Mouse (Mus musculus) neural tube, embryonic 15.5 days (tissue): ENCODE data around the gene Sult3a2. TPM values are rescaled to one million over a fixed set of nuclear protein-coding genes. Genes with fewer than 3 reads are reported as not detected.
"Not testable (repeated sequence)": the region's sequence is repeated elsewhere in the genome, so short reads cannot be mapped to it uniquely, and the experiment has no call there.

Source experiments
- ATAC-seq: fragments of 200-750 bp; cut with Nextera tagmentation; 2 replicates; pipeline ENCODE4 v1.8.0; 2017; ENCODE audit warnings: mild to moderate bottlenecking, moderate TSS enrichment, moderate library complexity; ENCODE audit not compliant: low FRiP score
- H3K27ac ChIP-seq: fragments of 300-500 bp; sonication (generic); replicated peaks from 2 replicates; pipeline ENCODE4 v1.5.1; 2015; ENCODE audit warnings: mild to moderate bottlenecking, inconsistent platforms
- H3K27me3 ChIP-seq: fragments of 300-500 bp; sonication (generic); replicated peaks from 2 replicates; pipeline ENCODE4 v1.6.1; 2015; ENCODE audit warnings: inconsistent platforms
- H3K36me3 ChIP-seq: fragments of 300-500 bp; sonication (generic); 2 replicates; pipeline ENCODE4 v1.6.1; 2015; ENCODE audit warnings: inconsistent platforms
- H3K4me1 ChIP-seq: fragments of 300-500 bp; sonication (generic); 2 replicates; pipeline ENCODE4 v1.6.1; 2015; ENCODE audit warnings: inconsistent platforms
- H3K4me2 ChIP-seq: fragments of 300-500 bp; sonication (generic); 2 replicates; pipeline ENCODE4 v1.6.1; 2015; ENCODE audit warnings: inconsistent platforms, mild to moderate bottlenecking, moderate library complexity
- H3K4me3 ChIP-seq: fragments of 300-500 bp; sonication (generic); replicated peaks from 2 replicates; pipeline ENCODE4 v1.5.1; 2015; ENCODE audit warnings: mild to moderate bottlenecking, inconsistent platforms
- H3K9ac ChIP-seq: fragments of 300-500 bp; sonication (generic); replicated peaks from 2 replicates; pipeline ENCODE4 v1.6.1; 2015; ENCODE audit warnings: mild to moderate bottlenecking, inconsistent platforms
- H3K9me3 ChIP-seq: fragments of 300-500 bp; sonication (generic); replicated peaks from 2 replicates; pipeline ENCODE4 v1.6.1; 2016; ENCODE audit warnings: inconsistent platforms
- WGBS: fragments of 180-500 bp; shearing (Covaris S2); methylation state at CpG from one replicate; pipeline ENCODE4 v1.1.7; 2015; ENCODE audit warnings: mixed read lengths; 5-methylcytosine and 5-hydroxymethylcytosine counted together
- polyA plus RNA-seq: library from polyadenylated mRNA; unstranded; fragments of >200 nt; fragmentation: Nextera tagmentation; extraction: Ambion mirVana; gene quantifications from 2 replicates; pipeline ENCODE4 v1.2.1, GENCODE M21; 2015

Sult3a2 gene
- polyA plus RNA-seq: not detected in 2 replicates

DNA sequence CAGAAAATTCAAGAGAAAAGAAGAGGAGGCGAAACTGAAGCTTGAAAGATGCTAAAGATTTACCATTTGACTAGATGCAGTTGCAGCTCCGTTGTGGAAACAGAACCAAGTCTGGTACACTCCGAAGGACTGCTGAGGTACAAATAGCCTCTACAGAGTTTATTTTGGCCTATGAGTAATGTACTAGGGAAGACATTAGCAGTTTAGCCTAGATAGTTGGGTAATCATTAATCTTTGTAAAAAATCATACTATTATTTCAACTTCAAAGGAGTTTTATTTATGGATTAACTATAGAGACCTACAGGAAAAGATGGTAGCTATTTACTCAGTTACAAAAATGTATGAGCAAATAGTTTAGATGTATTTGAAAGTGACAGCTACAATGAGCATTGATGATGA is at the start of gene Sult3a2:
Gene Sult3a2, minus strand, starts transcription at position 101 of the 400 bp plus-strand sequence.
- Histone ChIP-seq H3K9ac (no peak within 1 kb of the TSS), H3K4me2 (no peak within 1 kb of the TSS), H3K36me3 (no peaks in the 10 kb centered on the region), H3K9me3 (no peaks in the 10 kb centered on the region), H3K4me1 (no peaks in the 10 kb centered on the region), H3K27ac (no peak within 1 kb of the TSS), H3K4me3 (no peak within 1 kb of the TSS), H3K27me3 (no peaks in the 10 kb centered on the region)
- 90% methylated on average over 3 of the region's 3 CpGs for whole genome bisulfite sequencing
- no peak for ATAC-seq

DNA sequence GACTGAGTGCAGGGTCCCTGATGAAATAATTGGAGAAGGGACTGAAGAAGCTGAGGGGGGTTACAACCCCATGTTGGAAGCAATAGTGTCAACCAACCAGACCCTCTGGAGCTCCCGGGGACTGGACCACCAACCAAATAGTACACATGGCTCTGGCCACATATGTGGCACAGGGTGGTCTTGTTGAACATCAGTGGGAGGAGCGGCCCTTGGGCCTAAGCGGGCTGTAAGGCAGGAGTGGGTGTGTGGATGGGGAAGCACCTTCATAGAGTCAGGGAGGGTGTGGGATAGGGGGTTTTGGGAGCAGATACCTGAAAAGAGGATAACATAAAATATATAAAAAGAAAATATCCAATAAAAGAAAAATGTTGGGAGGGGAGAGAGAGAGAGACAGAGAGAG is 34.4 kb upstream of the Sult3a2 start:
- Histone ChIP-seq H3K27ac (no peak overlapping the region), H3K27me3 (no peaks in the 10 kb centered on the region), H3K4me1 (no peaks in the 10 kb centered on the region), H3K9ac (no peak overlapping the region), H3K36me3 (no peaks in the 10 kb centered on the region), H3K9me3 (no peaks in the 10 kb centered on the region), H3K4me3 (no peak overlapping the region), H3K4me2 (no peak overlapping the region)
- no peak for ATAC-seq
- 92% methylated on average over 3 of the region's 3 CpGs for WGBS

DNA sequence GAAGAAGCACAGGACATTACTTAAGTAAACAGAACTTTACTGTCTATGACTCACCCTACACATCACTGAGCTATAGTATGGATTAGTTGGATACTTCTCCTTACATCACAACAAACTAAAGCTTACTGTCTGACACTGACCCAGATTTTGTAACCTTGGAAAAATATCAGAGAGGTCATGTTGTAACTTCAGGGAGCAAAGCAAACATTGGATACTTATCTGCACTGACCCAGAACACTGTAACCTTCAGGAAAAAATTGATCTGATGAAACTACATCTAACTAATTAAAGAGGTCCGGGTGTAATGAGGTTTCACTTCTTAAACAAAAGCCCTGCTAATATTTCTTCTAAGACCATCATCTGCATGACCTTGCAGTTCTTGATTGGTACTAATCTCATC is 30.4 kb upstream of the Sult3a2 start:
- ATAC-seq: no peak
- no peaks in the 10 kb centered on the region for H3K27me3 ChIP-seq
- no peaks in the 10 kb centered on the region for H3K4me1 ChIP-seq
- H3K27ac ChIP-seq: no peak overlapping the region
- 84% methylated on average over 1 of the region's 1 CpGs for WGBS
- no peaks in the 10 kb centered on the region for H3K9me3 ChIP-seq
- H3K4me2 ChIP-seq: no peak overlapping the region
- no peak overlapping the region for H3K4me3 ChIP-seq
- no peaks in the 10 kb centered on the region for H3K36me3 ChIP-seq
- no peak overlapping the region for H3K9ac ChIP-seq

DNA sequence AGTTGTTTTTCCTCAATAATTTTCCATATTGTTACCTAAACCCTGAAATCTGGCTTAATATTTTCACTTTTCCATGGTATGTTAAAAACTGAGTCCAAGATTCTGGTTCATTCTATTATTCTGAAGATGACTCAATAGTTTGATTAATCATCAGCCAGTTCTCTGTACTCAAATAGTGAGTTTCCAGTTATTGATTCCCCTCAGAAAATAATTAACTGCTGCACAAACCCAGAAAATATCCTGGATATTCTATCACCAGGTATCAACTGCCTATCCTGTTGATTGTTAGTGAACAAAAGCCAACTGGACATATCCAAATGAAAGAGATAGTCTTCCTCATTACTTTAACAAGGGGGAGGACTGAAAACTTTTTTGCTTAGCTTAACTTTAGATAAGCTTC is 27.8 kb upstream of the Sult3a2 start:
- Histone ChIP-seq H3K27me3 (no peaks in the 10 kb centered on the region), H3K27ac (no peak overlapping the region), H3K36me3 (no peaks in the 10 kb centered on the region), H3K4me3 (no peak overlapping the region), H3K4me1 (no peaks in the 10 kb centered on the region), H3K9ac (no peak overlapping the region), H3K9me3 (no peaks in the 10 kb centered on the region), H3K4me2 (no peak overlapping the region)
- no peak for ATAC-seq

DNA sequence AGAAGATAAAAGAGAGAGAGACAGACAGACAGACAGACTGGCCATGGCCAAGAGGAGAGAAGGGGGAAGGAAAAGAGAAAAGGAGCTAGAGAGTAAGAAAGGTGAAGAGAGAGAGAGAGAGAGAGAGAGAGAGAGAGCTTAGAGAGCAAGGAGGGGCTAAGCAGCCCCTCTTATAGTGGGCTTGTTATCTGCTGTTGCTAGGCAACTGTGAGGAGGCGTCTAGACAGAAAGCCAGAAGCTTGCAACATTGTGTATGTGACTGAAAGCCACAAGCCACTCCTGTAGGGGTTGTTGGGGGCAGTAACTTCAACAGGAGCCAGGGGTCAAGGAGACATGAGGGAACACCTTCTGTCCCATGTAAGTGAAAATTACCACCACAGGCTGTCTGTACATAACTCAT is 25.3 kb upstream of the Sult3a2 start:
- H3K36me3 ChIP-seq: no peaks in the 10 kb centered on the region
- no peak for ATAC-seq
- H3K9ac ChIP-seq: no peak overlapping the region
- no peaks in the 10 kb centered on the region for H3K9me3 ChIP-seq
- 43% methylated on average over 1 of the region's 1 CpGs for WGBS
- H3K27ac ChIP-seq: no peak overlapping the region
- H3K4me1 ChIP-seq: no peaks in the 10 kb centered on the region
- no peak overlapping the region for H3K4me2 ChIP-seq
- no peak overlapping the region for H3K4me3 ChIP-seq
- H3K27me3 ChIP-seq: no peaks in the 10 kb centered on the region

DNA sequence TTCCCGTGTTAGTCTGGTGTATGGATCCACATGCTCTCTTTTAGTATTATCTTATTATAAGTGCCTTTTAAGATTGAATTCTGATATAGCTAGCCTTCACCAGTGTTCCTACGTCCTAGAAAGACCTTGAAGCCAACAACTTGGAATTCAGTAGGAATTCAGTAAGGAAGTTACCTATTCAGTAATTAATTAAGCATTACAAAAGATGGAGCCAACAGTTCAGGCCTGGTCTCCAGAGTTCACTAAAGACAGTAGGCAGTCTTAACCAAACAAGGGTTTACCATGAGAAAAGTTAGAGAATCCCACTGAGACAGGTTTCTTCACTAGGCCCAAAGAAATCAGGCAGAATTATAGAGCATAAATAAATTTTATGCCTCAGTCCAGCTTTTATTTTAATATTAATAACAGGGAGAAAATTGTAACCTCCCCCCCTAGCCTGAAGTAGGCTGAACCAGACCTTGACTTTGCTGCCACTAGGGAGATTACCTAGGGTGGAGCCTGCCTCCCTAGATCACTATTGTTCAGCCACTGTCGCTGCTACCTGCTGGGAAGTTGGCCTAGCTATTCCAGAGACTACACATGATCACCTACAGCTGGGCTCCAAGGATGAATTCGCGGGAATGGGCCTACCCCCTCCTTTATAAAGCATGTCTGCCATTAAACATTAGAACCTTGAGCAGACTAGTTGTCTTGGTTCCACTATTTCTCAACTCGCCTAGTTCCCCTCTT is 10.9 kb upstream of the Sult3a2 start:
- WGBS: 82% methylated on average over 6 of the region's 6 CpGs
- not testable (repeated sequence) for H3K9ac ChIP-seq, ATAC-seq

DNA sequence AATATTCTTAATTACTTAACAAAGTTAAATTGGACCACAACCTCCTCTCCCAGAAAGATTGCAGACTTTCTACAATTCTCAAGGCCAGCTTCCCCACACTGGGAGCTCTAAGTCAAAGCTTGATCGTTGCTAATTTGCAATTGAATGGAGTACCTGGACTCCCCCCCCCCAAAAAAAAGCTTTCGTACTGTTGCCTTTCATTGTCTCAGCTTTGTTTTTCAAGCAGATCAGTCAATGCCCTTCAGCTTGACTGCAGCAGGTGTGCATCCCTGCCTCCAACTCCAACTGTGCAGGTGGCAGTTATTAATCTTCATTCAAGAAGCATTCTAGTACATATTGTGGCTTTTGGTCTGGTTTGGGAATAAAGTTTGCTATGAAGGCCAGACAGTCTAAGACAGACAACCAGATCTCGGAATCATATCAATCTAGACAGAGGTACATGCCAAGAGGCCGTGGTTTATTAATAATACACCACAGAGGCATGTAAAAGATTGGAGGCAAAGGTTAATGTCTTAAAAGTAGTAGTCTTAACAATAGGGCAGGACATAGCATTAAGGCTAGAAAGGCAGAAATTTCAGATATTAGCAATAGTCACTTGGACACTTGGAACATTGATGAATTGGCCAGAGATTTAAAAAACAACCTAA is 9.9 kb upstream of the Sult3a2 start:
- not testable (repeated sequence) for H3K27ac ChIP-seq, H3K27me3 ChIP-seq, H3K4me1 ChIP-seq, H3K4me3 ChIP-seq, ATAC-seq, H3K36me3 ChIP-seq, H3K4me2 ChIP-seq, H3K9me3 ChIP-seq, H3K9ac ChIP-seq
- WGBS: 90% methylated on average over 4 of the region's 4 CpGs

More for the DNA sequence above, 10.9 kb upstream of the Sult3a2 start:
- H3K27ac ChIP-seq, H3K36me3 ChIP-seq, H3K27me3 ChIP-seq, H3K4me2 ChIP-seq, H3K9me3 ChIP-seq, H3K4me3 ChIP-seq, H3K4me1 ChIP-seq: not testable (repeated sequence)

DNA sequence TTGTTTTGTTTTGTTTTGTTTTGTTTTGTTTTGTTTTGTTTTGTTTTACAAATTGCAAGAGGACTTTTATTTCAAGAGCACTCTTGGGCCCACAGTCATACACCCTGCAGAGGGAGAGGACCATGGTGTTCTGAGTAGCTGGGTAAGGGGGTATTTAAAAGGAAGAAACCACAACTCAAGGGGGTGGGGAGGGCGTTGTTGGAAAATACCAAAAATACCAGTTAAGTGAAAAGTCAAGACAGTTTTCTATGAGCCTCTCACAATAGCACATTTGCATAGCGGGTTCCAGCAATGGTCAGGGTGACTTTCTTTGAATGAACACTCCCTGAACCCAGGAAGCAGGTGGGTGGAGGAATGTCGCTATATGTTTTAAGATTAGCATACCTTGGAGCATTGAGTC is 5.7 kb upstream of the Sult3a2 start:
- not testable (repeated sequence) for H3K36me3 ChIP-seq, H3K4me1 ChIP-seq, H3K4me2 ChIP-seq, H3K9ac ChIP-seq, H3K4me3 ChIP-seq, H3K27ac ChIP-seq, H3K9me3 ChIP-seq, ATAC-seq, H3K27me3 ChIP-seq
- 89% methylated on average over 3 of the region's 3 CpGs for WGBS

DNA sequence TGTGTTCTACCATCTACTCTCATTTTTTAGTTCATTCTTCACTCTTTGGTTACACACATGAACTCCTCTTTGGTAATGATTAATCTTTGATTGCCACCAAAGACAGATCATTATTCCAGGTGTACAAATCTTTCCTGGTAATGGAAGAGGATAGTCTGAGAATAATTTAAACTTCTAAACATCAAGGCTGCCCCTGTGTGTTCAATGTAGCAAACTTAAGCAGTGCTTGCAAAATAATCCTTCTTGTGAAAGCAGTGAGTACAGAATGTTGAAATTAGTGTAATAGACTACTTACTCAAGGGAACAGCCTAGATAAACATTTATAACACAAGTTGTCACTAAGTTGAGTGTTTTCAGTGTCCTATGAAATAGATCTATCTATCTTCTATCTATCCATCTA is 1.0 kb upstream of the Sult3a2 start:
- H3K4me2 ChIP-seq: no peak overlapping the region
- no peaks in the 10 kb centered on the region for H3K27me3 ChIP-seq
- H3K36me3 ChIP-seq: no peaks in the 10 kb centered on the region

DNA sequence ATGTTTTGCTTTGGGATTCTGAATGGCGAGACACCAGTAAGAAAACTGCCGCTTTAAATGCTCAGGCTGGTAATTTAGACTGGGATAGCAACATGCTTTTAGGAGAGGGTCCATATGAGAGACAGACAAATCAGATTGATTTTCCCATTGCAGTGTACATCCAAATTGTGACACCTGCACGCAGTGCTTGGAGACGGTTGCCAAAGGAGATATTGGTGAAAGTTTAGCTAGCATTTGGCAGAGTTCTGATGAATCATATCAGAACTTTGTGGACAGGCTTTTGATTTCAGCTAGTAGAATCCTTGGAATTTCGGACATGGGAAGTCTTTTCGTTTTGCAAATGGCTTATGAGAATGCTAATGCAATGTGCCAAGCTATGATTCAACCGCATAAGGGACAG is 51.3 kb downstream of the Sult3a2 start:
- not testable (repeated sequence) for H3K4me1 ChIP-seq, H3K9ac ChIP-seq, H3K9me3 ChIP-seq, H3K36me3 ChIP-seq, H3K27ac ChIP-seq, ATAC-seq, H3K4me3 ChIP-seq, H3K27me3 ChIP-seq, H3K4me2 ChIP-seq
- 97% methylated on average over 7 of the region's 7 CpGs for WGBS

More for the DNA sequence above, 1.0 kb upstream of the Sult3a2 start:
- no peak for ATAC-seq
- no peaks in the 10 kb centered on the region for H3K4me1 ChIP-seq
- no peaks in the 10 kb centered on the region for H3K9me3 ChIP-seq
- H3K4me3 ChIP-seq: no peak overlapping the region
- no peak overlapping the region for H3K9ac ChIP-seq
- no peak overlapping the region for H3K27ac ChIP-seq

DNA sequence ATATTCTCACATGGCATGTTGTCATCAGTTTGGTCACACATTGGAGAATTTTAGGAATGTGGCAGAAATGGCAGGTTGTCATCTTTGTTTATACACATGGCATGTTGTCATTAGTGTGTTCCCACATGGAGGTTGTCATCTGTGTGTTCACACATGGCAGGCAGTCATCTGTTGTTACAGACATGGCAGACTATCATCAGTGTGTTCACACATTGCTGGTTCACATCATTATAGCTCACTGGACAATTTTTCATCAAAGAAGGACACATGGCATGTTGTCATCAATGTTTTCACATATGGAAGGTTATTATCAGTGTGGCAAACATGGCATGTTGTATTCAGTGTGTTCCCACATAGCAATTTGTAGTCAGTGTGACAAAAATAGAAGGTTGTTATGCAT is 53.3 kb downstream of the Sult3a2 start:
- Histone ChIP-seq H3K27me3 (no peaks in the 10 kb centered on the region), H3K4me1 (no peaks in the 10 kb centered on the region), H3K4me2 (no peak overlapping the region), H3K4me3 (no peak overlapping the region), H3K9ac (no peak overlapping the region), H3K27ac (no peak overlapping the region), H3K9me3 (no peaks in the 10 kb centered on the region), H3K36me3 (no peaks in the 10 kb centered on the region)
- ATAC-seq: no peak

DNA sequence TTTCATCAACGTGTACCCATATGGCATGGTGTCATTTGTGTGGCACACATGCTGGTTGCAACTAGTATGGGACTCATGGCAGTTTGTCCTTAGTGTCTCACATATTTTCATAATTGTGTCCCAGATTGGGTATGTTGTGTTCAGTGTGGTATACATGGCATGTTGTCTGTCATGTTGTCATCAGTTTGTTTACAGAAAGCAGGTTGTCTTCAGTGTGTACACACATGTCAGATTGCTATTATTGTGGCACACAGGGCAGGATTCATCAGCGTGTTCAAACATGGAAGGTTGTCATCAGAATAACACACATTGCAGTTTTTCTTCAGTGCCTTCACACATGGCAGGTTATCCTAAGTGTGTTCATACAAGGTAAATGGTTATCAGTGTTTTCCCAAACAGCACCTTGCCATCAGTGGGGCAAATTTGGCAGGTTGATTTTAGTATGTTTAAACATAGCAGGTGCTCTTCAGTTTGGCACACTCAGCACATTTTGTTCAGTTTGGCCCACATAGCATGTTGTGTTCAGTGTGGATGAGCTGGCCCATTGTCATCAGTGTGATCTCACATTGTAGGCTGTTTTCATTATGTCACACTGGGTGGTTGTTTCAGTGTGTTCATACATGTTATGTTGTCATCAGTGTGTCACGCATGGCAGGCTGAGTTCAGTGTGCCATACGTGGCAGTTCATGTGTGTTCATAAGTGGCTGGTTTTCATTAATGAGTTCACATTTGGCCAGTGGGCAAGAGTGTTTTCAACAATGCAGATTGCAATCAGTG is 53.9 kb downstream of the Sult3a2 start:
- no peaks in the 10 kb centered on the region for H3K9me3 ChIP-seq
- WGBS: 89% methylated on average over 4 of the region's 4 CpGs
- H3K27ac ChIP-seq: no peak overlapping the region
- no peak overlapping the region for H3K4me3 ChIP-seq
- H3K9ac ChIP-seq: no peak overlapping the region
- no peaks in the 10 kb centered on the region for H3K27me3 ChIP-seq
- no peak for ATAC-seq
- H3K4me2 ChIP-seq: no peak overlapping the region
- no peaks in the 10 kb centered on the region for H3K4me1 ChIP-seq
- no peaks in the 10 kb centered on the region for H3K36me3 ChIP-seq
